Mouse (Mus musculus): ENCODE measurements around the gene Zeb2. TPM values are rescaled to one million over a fixed set of nuclear protein-coding genes. Genes with fewer than 3 reads are reported as not detected.

Zeb2 gene
- polyA plus RNA-seq, 1 experiment from 2014 or later, result 84.3 TPM

DNA sequence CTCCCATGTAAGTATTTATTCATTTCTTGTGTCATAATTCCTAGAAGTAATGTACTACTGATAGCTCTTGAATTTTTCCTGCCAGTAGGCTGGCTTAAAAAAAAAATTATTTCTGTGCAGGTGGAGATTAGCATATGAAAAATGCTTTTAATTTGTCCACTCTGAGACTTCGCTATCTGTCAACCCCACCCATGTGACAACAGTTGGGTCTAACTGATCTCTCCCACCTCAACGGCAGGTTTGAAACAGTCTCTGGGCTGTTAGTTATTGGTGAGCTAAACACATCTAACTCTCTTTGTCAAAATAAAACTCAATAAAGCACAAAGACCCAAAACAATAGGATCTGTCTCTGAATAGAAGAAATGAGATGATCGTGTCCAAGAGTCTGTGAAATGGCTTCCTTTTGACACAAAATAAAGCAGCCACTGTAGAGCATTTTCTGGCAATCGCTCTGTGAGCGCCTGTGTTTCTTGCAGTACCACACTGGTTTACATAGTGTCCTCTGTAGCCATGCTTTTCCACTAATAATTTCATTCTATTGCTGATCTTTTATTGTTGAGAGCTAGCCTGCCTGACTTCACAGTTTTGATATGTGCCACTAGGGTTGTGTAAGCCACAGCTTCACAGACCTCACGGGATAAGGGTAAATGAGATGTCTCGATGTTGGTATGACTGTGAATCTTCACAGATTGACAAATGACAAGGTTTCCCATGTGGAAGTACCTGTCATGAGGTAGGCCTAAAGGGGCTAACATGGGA is 48.2 kb downstream of the Zeb2 start:
- H3K4me1 ChIP-seq (replicated peaks; ENCODE audit: control insufficient read depth, insufficient read depth, low read length), result peaks cover 21% of the 10 kb centered on the region
- H3K9ac ChIP-seq (ENCODE audit: low read length), result no peak overlapping the region
- no peaks in the 10 kb centered on the region for H3K27me3 ChIP-seq (ENCODE audit: control insufficient read depth, insufficient read depth, low read depth, low read length)
- no peaks in the 10 kb centered on the region for H3K9me3 ChIP-seq (ENCODE audit: control insufficient read depth, low read length)
- no peak overlapping the region for H3K27ac ChIP-seq (ENCODE audit: low read length)
- no peak overlapping the region for H3K4me2 ChIP-seq (ENCODE audit: low read depth, low read length)
- WGBS, result 86% methylated on average over 7 of the region's 7 CpGs
- H3K4me3 ChIP-seq (ENCODE audit: low read length), result no peak overlapping the region
- H3K36me3 ChIP-seq (ENCODE audit: control insufficient read depth, insufficient read depth, low read length), result peaks cover 4% of the 10 kb centered on the region; the same call in 1 of the 2 replicates
- no peak for ATAC-seq (ENCODE audit: low read depth)

DNA sequence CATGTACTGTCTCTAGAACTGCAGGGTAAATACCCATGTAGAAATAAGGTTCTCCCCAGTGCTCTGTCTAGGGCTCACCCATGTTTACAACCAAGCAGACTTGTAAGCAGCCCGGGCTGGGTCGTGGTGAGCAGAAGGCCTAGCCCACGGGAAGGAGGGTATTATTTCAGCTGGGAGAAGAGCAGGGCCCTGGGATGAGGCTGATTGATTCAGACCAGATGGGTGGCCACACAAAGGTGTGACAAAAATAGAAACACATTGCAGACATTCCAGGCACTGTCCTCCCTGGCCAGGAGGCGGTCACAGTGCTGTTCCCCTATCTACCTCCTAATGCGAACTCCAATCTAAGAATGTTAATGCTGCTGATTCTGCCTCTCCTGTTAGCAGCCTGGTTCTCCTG is 50.1 kb downstream of the Zeb2 start:
- no peaks in the 10 kb centered on the region for H3K9me3 ChIP-seq (ENCODE audit: control insufficient read depth, low read length)
- no peak overlapping the region for H3K4me3 ChIP-seq (ENCODE audit: low read length)
- H3K9ac ChIP-seq (ENCODE audit: low read length), result no peak overlapping the region
- peak; percentile 21; the same call in 1 of the 2 replicates for ATAC-seq (ENCODE audit: low read depth)
- no peak overlapping the region for H3K4me2 ChIP-seq (ENCODE audit: low read depth, low read length)
- H3K27me3 ChIP-seq (ENCODE audit: control insufficient read depth, insufficient read depth, low read depth, low read length), result no peaks in the 10 kb centered on the region
- H3K36me3 ChIP-seq (ENCODE audit: control insufficient read depth, insufficient read depth, low read length), result peaks cover 4% of the 10 kb centered on the region; the same call in 1 of the 2 replicates
- 29% methylated on average over 5 of the region's 5 CpGs for WGBS
- no peak overlapping the region for H3K27ac ChIP-seq (ENCODE audit: low read length)
- H3K4me1 ChIP-seq (replicated peaks; ENCODE audit: control insufficient read depth, insufficient read depth, low read length), result peaks cover 27% of the 10 kb centered on the region

DNA sequence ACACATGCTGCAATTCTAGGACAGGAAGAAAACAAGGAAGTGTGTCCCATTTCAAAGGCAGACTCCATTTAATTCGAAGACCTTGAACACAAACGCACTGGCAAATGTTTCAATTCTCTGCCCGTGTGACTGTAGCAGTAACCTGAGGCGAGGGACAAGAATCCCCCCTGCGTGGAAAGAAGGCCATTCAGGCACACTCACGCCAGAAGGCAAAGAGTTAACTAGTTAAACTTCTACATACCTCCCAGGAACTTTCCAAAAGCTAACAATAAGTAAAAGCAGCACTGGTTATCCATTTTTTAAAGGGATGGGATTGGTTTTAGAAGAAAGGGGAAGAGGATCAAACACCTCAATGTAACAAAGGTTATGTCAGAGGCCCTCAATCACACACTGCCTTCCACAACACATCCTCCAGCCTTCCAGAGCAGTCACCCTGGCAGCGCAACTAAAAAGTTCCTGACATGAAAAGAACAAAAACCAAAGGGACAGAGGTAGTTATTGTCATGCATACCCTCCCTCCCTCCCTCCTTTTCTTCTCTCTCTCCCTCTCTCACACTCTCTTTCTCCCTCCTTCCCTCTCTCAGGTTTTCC is 53.8 kb downstream of the Zeb2 start:
- H3K9ac ChIP-seq (ENCODE audit: low read length), result no peak overlapping the region
- H3K9me3 ChIP-seq (ENCODE audit: control insufficient read depth, low read length), result no peaks in the 10 kb centered on the region
- no peak overlapping the region for H3K4me3 ChIP-seq (ENCODE audit: low read length)
- no peak overlapping the region for H3K27ac ChIP-seq (ENCODE audit: low read length)
- 28% methylated on average over 7 of the region's 7 CpGs for WGBS
- no peak for ATAC-seq (ENCODE audit: low read depth)
- peaks cover 25% of the 10 kb centered on the region for H3K4me1 ChIP-seq (replicated peaks; ENCODE audit: control insufficient read depth, insufficient read depth, low read length)
- H3K4me2 ChIP-seq (ENCODE audit: low read depth, low read length), result no peak overlapping the region
- no peaks in the 10 kb centered on the region for H3K27me3 ChIP-seq (ENCODE audit: control insufficient read depth, insufficient read depth, low read depth, low read length)
- H3K36me3 ChIP-seq (ENCODE audit: control insufficient read depth, insufficient read depth, low read length), result peaks cover 2% of the 10 kb centered on the region; the same call in 1 of the 2 replicates

DNA sequence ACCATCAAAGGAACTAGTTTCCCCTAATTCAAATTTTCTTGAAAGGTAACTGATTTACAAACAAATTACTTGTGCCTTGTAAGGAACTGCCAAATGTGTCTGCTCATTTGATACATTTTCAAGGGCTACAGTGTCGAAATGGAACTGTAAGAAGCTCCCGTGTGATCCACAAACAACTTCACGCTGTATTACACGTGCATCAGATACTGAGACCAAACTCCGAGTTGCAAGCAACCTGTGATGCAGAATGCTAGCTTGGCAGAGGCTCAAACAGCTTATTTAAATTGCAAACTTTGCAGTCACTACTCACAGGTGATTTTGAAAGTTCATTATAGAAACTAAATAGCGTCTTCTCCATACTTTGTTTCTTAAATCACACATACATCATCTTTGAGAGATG is 55.1 kb downstream of the Zeb2 start:
- H3K9me3 ChIP-seq (ENCODE audit: control insufficient read depth, low read length), result no peaks in the 10 kb centered on the region
- no peak overlapping the region for H3K9ac ChIP-seq (ENCODE audit: low read length)
- WGBS, result 53% methylated on average over 6 of the region's 6 CpGs
- no peak overlapping the region for H3K4me3 ChIP-seq (ENCODE audit: low read length)
- no peak overlapping the region for H3K27ac ChIP-seq (ENCODE audit: low read length)
- H3K4me1 ChIP-seq (replicated peaks; ENCODE audit: control insufficient read depth, insufficient read depth, low read length), result peaks cover 26% of the 10 kb centered on the region
- peaks cover 2% of the 10 kb centered on the region; the same call in 1 of the 2 replicates for H3K36me3 ChIP-seq (ENCODE audit: control insufficient read depth, insufficient read depth, low read length)
- no peak for ATAC-seq (ENCODE audit: low read depth)
- no peaks in the 10 kb centered on the region for H3K27me3 ChIP-seq (ENCODE audit: control insufficient read depth, insufficient read depth, low read depth, low read length)
- no peak overlapping the region for H3K4me2 ChIP-seq (ENCODE audit: low read depth, low read length)

DNA sequence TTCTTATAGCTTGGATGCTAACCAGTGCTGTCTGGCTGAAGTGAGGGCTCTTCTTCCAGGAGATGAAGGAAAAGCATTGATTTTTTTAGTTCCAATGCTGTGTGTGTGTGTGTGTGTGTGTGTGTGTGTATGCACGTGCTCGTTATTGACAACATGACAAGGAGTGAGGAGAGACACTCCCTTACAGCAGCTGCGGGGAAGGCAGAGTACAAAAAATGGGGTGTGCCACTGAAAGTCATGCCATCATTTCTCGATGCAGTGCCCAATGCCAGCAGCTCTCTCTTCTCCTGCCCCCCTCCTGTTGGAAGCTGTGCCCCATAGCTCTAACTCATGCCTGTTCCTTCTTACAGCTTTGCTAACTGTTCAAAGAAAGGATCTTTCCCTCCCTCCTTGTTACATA is 56.4 kb downstream of the Zeb2 start:
- 73% methylated on average over 4 of the region's 4 CpGs for WGBS
- no peaks in the 10 kb centered on the region for H3K27me3 ChIP-seq (ENCODE audit: control insufficient read depth, insufficient read depth, low read depth, low read length)
- no peak overlapping the region for H3K4me2 ChIP-seq (ENCODE audit: low read depth, low read length)
- peaks cover 30% of the 10 kb centered on the region for H3K4me1 ChIP-seq (replicated peaks; ENCODE audit: control insufficient read depth, insufficient read depth, low read length)
- H3K4me3 ChIP-seq (ENCODE audit: low read length), result no peak overlapping the region
- H3K27ac ChIP-seq (ENCODE audit: low read length), result no peak overlapping the region
- H3K9me3 ChIP-seq (ENCODE audit: control insufficient read depth, low read length), result no peaks in the 10 kb centered on the region
- no peak for ATAC-seq (ENCODE audit: low read depth)
- no peak overlapping the region for H3K9ac ChIP-seq (ENCODE audit: low read length)
- H3K36me3 ChIP-seq (ENCODE audit: control insufficient read depth, insufficient read depth, low read length), result no peaks in the 10 kb centered on the region; the same call in 1 of the 2 replicates

DNA sequence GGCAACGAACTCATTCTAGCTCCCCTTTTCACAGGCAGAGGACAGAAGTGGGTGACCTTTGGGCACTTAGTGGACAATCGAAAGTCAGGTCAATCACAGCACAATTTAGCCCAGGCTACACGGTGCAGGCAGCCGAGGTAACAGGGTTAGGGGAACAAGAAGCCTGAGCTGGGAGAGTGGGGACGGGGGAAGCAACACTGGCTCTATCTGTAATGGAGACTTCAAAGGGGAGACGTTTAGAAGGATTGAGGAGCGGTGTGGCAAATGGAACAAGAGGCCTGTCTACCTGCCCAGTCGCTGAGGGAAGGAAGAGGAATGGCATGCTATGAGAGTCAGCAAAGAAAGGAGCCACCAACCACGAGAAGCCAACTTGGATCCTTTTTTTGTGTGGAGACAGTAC is 57.0 kb downstream of the Zeb2 start:
- 81% methylated on average over 9 of the region's 9 CpGs for WGBS
- Histone ChIP-seq H3K27ac (ENCODE audit: low read length) (no peak overlapping the region), H3K4me1 (replicated peaks; ENCODE audit: control insufficient read depth, insufficient read depth, low read length) (peaks cover 33% of the 10 kb centered on the region), H3K9ac (ENCODE audit: low read length) (no peak overlapping the region), H3K27me3 (ENCODE audit: control insufficient read depth, insufficient read depth, low read depth, low read length) (no peaks in the 10 kb centered on the region), H3K4me2 (ENCODE audit: low read depth, low read length) (no peak overlapping the region), H3K4me3 (ENCODE audit: low read length) (no peak overlapping the region), H3K36me3 (ENCODE audit: control insufficient read depth, insufficient read depth, low read length) (no peaks in the 10 kb centered on the region; the same call in 1 of the 2 replicates), H3K9me3 (ENCODE audit: control insufficient read depth, low read length) (no peaks in the 10 kb centered on the region)
- peak; percentile 11; the same call in 1 of the 2 replicates for ATAC-seq (ENCODE audit: low read depth)

DNA sequence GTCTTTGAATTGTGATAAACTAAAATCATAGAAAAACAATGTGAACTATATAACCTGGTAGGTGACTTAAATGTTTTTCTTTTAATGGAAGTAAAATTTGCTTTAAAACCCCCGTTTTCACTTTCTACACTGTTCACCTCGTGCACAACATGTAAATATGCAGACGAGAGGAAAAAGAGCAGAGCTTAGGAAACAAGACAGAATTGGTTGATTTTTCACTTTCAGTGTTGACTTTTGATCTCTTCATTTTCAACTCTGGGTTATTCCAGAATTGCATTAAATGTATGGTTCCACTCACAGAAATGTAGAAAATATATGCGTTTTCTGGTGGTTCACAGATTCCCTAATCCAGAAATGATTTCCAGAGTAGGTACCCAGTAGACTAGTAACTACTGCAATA is 57.6 kb downstream of the Zeb2 start:
- no peak overlapping the region for H3K27ac ChIP-seq (ENCODE audit: low read length)

DNA sequence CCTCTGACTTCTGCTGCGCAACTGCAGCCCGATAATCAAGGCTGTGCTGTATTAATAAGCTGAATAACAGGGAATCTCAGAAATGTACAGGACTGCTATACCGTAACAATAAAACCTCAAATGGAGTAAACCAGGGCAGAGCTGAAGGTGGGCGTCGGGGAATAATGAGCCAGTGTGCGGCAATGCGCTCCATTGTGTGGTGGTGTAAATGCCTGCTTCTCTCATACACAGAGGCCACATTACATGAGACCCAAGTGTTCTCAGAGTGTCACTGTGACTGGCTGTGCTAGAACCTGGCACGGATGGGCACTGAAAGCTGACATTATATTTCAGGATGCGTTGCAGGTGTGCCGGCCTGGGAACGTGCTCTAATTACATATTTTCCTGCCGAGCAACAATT is 58.2 kb downstream of the Zeb2 start:
- Histone ChIP-seq H3K4me3 (ENCODE audit: low read length) (no peak overlapping the region), H3K9ac (ENCODE audit: low read length) (no peak overlapping the region), H3K27me3 (ENCODE audit: control insufficient read depth, insufficient read depth, low read depth, low read length) (no peaks in the 10 kb centered on the region), H3K4me2 (ENCODE audit: low read depth, low read length) (no peak overlapping the region), H3K9me3 (ENCODE audit: control insufficient read depth, low read length) (no peaks in the 10 kb centered on the region), H3K4me1 (replicated peaks; ENCODE audit: control insufficient read depth, insufficient read depth, low read length) (peaks cover 34% of the 10 kb centered on the region), H3K27ac (ENCODE audit: low read length) (no peak overlapping the region), H3K36me3 (ENCODE audit: control insufficient read depth, insufficient read depth, low read length) (no peaks in the 10 kb centered on the region; the same call in 1 of the 2 replicates)
- ATAC-seq (ENCODE audit: low read depth), result no peak
- 92% methylated on average over 12 of the region's 12 CpGs for WGBS

More for the DNA sequence above, 57.6 kb downstream of the Zeb2 start:
- Histone ChIP-seq H3K4me1 (replicated peaks; ENCODE audit: control insufficient read depth, insufficient read depth, low read length) (peaks cover 35% of the 10 kb centered on the region), H3K4me3 (ENCODE audit: low read length) (no peak overlapping the region), H3K36me3 (ENCODE audit: control insufficient read depth, insufficient read depth, low read length) (no peaks in the 10 kb centered on the region; the same call in 1 of the 2 replicates), H3K27me3 (ENCODE audit: control insufficient read depth, insufficient read depth, low read depth, low read length) (no peaks in the 10 kb centered on the region), H3K9me3 (ENCODE audit: control insufficient read depth, low read length) (no peaks in the 10 kb centered on the region), H3K4me2 (ENCODE audit: low read depth, low read length) (no peak overlapping the region), H3K9ac (ENCODE audit: low read length) (no peak overlapping the region)
- no peak for ATAC-seq (ENCODE audit: low read depth)
- 72% methylated on average over 4 of the region's 4 CpGs for WGBS

DNA sequence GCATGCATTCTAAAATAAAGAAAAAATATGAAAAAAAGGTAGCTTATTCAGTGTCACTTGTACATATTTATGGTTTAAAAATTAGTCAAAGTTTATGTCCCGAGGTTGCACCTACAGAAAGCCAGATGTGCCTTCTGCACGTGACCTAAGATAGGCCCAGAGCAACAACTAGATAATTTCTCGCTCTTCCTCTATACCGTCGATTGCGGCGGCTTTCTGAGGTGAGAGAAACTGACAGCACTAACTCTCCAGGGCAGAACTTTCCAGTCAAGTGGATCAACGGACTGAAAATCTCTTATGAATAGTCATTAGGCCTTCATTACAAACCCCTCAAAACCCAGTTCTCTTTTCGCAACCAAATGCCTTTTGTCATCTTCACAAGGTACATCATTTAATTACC is 59.0 kb downstream of the Zeb2 start:
- H3K27me3 ChIP-seq (ENCODE audit: control insufficient read depth, insufficient read depth, low read depth, low read length), result no peaks in the 10 kb centered on the region
- no peak overlapping the region for H3K4me3 ChIP-seq (ENCODE audit: low read length)
- H3K4me1 ChIP-seq (replicated peaks; ENCODE audit: control insufficient read depth, insufficient read depth, low read length), result peaks cover 26% of the 10 kb centered on the region
- H3K27ac ChIP-seq (ENCODE audit: low read length), result no peak overlapping the region
- ATAC-seq (ENCODE audit: low read depth), result no peak
- no peaks in the 10 kb centered on the region; the same call in 1 of the 2 replicates for H3K36me3 ChIP-seq (ENCODE audit: control insufficient read depth, insufficient read depth, low read length)
- WGBS, result 81% methylated on average over 9 of the region's 9 CpGs
- H3K9ac ChIP-seq (ENCODE audit: low read length), result no peak overlapping the region
- H3K4me2 ChIP-seq (ENCODE audit: low read depth, low read length), result no peak overlapping the region
- no peaks in the 10 kb centered on the region for H3K9me3 ChIP-seq (ENCODE audit: control insufficient read depth, low read length)
